Mouse (Mus musculus): ENCODE measurements around the gene Krtap19-9b. TPM values are rescaled to one million over a fixed set of nuclear protein-coding genes. Genes with fewer than 3 reads are reported as not detected.

Krtap19-9b gene
- polyA plus RNA-seq (2016; fragmentation: Nextera tagmentation; extraction: Ambion mirVana), result not detected in 2 replicates

DNA sequence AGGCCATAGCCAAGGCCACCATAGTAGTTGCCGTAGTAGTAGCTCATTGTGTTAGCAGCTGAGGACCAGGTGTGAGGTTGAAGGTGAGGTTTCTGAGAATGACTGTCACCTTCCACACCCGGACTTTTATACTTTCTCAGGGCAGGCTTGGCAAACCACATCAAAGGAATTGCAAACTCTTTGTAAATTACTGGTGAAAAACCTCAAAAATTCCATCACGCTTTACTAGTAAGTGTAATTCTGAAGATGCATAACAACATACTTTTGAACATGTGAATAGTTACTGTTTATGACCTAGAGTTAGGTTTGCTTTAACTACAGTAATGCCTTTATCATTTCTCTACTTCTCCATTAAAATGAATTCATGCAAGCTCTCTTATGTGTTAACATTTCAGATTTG, at the start of gene Krtap19-9b:
TSS of gene Krtap19-9b (minus strand) at position 101 of the 400 bp plus-strand sequence.
- no peak within 1 kb of the TSS for H3K27ac ChIP-seq
- WGBS (ENCODE audit: insufficient replicate concordance), result 71% methylated on average over 3 of the region's 3 CpGs
- no peak within 1 kb of the TSS for H3K9ac ChIP-seq
- H3K4me3 ChIP-seq, result no peak within 1 kb of the TSS
- no peaks in the 10 kb centered on the region for H3K9me3 ChIP-seq (replicated peaks)
- H3K4me1 ChIP-seq, result no peaks in the 10 kb centered on the region
- H3K27me3 ChIP-seq (replicated peaks), result no peaks in the 10 kb centered on the region
- no peaks in the 10 kb centered on the region for H3K36me3 ChIP-seq
- H3K4me2 ChIP-seq, result no peak within 1 kb of the TSS
- no peak for ATAC-seq

DNA sequence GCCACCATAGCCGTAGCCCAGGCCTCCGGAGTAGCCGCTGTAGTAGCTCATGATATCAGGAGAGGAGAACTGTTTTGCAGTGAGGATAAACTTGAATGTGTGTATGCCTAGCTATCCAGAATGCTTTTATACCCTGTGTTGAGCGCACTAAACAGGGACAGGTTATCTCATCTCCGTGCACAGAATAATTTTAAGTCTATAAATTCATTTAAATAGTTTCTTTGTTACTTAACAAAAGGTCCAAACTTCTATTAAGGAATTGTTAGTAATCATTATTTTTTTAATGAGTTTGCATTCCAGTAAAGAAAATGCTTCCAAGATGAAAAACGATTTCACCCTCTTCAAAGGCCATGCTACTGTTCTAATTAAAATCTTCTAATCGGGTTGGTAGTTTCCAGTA, 30.7 kb upstream of the Krtap19-9b start, which contains the start of gene Krtap16-3:
TSS of gene Krtap16-3 (minus strand) at position 101 of the 400 bp plus-strand sequence.
- no peak for ATAC-seq
- 73% methylated on average over 7 of the region's 7 CpGs for WGBS (ENCODE audit: insufficient replicate concordance)
- Histone ChIP-seq H3K36me3 (no peaks in the 10 kb centered on the region), H3K4me3 (no peak within 1 kb of the TSS), H3K9ac (no peak within 1 kb of the TSS), H3K27me3 (replicated peaks) (no peaks in the 10 kb centered on the region), H3K9me3 (replicated peaks) (0 out of 2 replicates have a peak, but pooled peaks cover 4% of the 10 kb centered on the region), H3K4me2 (no peak within 1 kb of the TSS), H3K4me1 (no peaks in the 10 kb centered on the region), H3K27ac (no peak within 1 kb of the TSS)

DNA sequence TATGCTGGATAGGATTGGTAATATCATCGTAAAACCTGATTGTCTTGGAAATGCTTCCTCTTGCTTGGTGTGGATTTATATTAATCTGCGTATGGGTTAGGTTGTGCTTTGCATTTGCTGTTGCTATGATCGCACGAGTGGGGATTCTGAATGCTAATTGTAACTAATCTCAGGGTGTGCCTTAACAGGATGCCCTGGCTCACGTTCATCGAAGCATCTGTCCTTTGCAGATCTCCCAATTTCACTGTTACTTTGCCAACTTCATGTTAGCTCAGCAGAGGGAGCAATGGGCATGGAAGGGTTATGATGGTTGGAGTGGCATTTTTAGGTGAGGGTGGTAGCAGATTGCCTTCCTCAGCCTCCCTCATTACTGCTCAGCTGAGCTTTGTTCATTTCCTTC, 9.0 kb upstream of the Krtap19-9b start:
- Histone ChIP-seq H3K36me3 (no peaks in the 10 kb centered on the region), H3K27me3 (replicated peaks) (no peaks in the 10 kb centered on the region), H3K27ac (no peak overlapping the region), H3K4me2 (no peak overlapping the region), H3K4me1 (no peaks in the 10 kb centered on the region), H3K4me3 (no peak overlapping the region), H3K9ac (no peak overlapping the region), H3K9me3 (replicated peaks) (no peaks in the 10 kb centered on the region)
- 78% methylated on average over 6 of the region's 6 CpGs for WGBS (ENCODE audit: insufficient replicate concordance)
- no peak for ATAC-seq

DNA sequence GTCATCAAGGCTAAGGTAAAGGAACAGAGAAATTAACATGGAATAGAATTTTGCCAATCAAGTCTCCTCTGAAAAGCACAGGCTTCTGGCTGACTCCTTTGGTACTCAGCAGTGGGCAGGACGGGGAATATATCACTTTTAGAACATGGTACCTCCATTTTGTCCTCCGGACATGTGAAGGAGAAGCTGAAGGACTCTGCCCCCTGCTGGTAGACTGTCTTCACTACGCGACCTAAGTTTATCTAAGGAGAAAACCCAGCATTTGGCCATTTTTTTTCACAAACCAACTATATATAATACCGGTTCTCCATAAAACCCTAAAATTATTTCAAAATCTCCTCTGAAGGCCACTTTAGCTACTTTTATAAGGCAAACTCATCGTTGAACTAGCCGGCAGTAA, 6.2 kb upstream of the Krtap19-9b start:
- ATAC-seq, result no peak
- H3K27me3 ChIP-seq (replicated peaks), result no peaks in the 10 kb centered on the region
- H3K4me1 ChIP-seq, result no peaks in the 10 kb centered on the region
- 57% methylated on average over 7 of the region's 7 CpGs for WGBS (ENCODE audit: insufficient replicate concordance)
- H3K4me2 ChIP-seq, result no peak overlapping the region
- H3K36me3 ChIP-seq, result no peaks in the 10 kb centered on the region
- no peak overlapping the region for H3K27ac ChIP-seq
- no peaks in the 10 kb centered on the region for H3K9me3 ChIP-seq (replicated peaks)
- no peak overlapping the region for H3K9ac ChIP-seq
- no peak overlapping the region for H3K4me3 ChIP-seq

DNA sequence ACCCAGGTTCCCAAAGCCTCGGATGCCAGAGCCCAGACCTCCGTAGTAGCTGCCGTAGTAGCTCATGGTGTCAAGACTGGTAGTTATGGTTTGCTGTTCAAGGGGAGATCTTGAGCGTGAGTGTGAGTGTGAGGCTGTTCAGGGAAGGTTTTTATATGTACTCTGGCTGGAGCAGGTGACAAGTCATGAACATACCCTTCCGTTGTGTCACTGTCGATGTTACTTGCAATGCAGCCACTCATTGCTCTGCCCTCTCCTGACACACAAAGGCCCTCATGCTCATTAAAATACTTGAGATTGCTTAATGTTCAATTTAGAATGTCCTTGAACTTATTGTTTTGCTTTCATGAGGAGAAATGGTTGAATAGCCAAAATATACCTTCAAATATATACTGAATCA, 35.7 kb downstream of the Krtap19-9b start, which contains the start of gene Krtap19-5:
TSS of gene Krtap19-5 (minus strand) at position 101 of the 400 bp plus-strand sequence.
- Histone ChIP-seq H3K4me2 (no peak within 1 kb of the TSS), H3K4me1 (no peaks in the 10 kb centered on the region), H3K27ac (no peak within 1 kb of the TSS), H3K9ac (no peak within 1 kb of the TSS), H3K9me3 (replicated peaks) (no peaks in the 10 kb centered on the region), H3K4me3 (no peak within 1 kb of the TSS), H3K27me3 (replicated peaks) (no peaks in the 10 kb centered on the region), H3K36me3 (no peaks in the 10 kb centered on the region)
- ATAC-seq, result no peak
- WGBS (ENCODE audit: insufficient replicate concordance), result 76% methylated on average over 6 of the region's 6 CpGs

DNA sequence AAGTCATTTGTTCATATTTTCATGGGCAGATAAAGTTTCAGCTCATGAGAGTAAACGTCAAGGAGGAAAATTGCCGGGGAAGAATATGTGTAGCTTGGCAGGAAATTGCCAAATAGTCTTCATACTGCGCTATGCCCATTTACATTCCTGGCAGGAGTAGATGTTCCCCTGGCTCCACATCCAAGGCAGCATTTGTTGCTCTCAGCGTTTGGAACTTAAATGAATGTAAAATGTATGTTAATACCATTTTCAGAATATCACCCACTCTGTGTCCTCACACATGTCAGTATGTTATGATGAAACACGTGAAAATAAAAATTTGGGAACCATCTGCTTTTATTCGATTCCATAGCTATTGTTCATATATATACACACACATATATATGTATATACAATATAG, 45.2 kb downstream of the Krtap19-9b start:
- Histone ChIP-seq H3K9me3 (replicated peaks) (no peaks in the 10 kb centered on the region), H3K9ac (no peak overlapping the region), H3K4me2 (no peak overlapping the region), H3K27me3 (replicated peaks) (no peaks in the 10 kb centered on the region), H3K27ac (no peak overlapping the region), H3K36me3 (no peaks in the 10 kb centered on the region), H3K4me1 (no peaks in the 10 kb centered on the region), H3K4me3 (no peak overlapping the region)
- no peak for ATAC-seq
- WGBS (ENCODE audit: insufficient replicate concordance), result 69% methylated on average over 6 of the region's 6 CpGs

DNA sequence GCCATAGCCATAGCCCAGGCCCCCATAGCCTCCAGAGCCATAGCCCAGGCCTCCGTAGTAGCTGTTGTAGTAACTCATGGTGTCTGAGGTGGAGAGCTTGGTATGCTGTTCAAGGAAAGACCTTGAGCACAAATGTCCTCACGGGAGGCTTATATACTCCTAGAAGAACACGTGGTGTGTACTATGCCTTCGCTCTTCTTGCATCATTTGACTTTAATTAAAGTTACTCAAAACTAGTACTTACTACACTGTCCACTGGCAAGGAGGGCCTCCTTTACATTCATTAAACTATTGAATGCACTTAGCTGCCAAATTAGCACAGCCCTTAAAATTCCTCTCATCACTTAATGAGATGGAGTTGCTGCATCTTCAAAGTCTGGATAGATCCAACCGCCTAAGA, 47.1 kb downstream of the Krtap19-9b start, which contains the start of gene Krtap19-4:
TSS of gene Krtap19-4 (minus strand) at position 101 of the 400 bp plus-strand sequence.
- Histone ChIP-seq H3K27ac (no peak within 1 kb of the TSS), H3K27me3 (replicated peaks) (no peaks in the 10 kb centered on the region), H3K9me3 (replicated peaks) (no peaks in the 10 kb centered on the region), H3K4me2 (no peak within 1 kb of the TSS), H3K4me3 (no peak within 1 kb of the TSS), H3K9ac (no peak within 1 kb of the TSS), H3K4me1 (no peaks in the 10 kb centered on the region), H3K36me3 (no peaks in the 10 kb centered on the region)
- WGBS (ENCODE audit: insufficient replicate concordance), result 66% methylated on average over 5 of the region's 5 CpGs
- ATAC-seq, result no peak

Other genes with a start within 250 kb of the Krtap19-9b start
- not detected in 2 replicates for gene 2310061N02Rik, start 224.3 kb downstream of the Krtap19-9b start, polyA plus RNA-seq (2016; fragmentation: Nextera tagmentation; extraction: Ambion mirVana)
- gene Krtap13-1, start 203.4 kb downstream of the Krtap19-9b start, polyA plus RNA-seq (2016; fragmentation: Nextera tagmentation; extraction: Ambion mirVana), result not detected in 2 replicates
- gene Krtap13, start 180.6 kb downstream of the Krtap19-9b start, polyA plus RNA-seq (2016; fragmentation: Nextera tagmentation; extraction: Ambion mirVana), result not detected in 2 replicates
- gene 2310034C09Rik, start 173.4 kb downstream of the Krtap19-9b start, polyA plus RNA-seq (2016; fragmentation: Nextera tagmentation; extraction: Ambion mirVana), result not detected in 2 replicates
- not detected in 2 replicates for gene 2310057N15Rik, start 158.1 kb downstream of the Krtap19-9b start, polyA plus RNA-seq (2016; fragmentation: Nextera tagmentation; extraction: Ambion mirVana)
- gene Gm5965, start 154.4 kb downstream of the Krtap19-9b start, polyA plus RNA-seq (2016; fragmentation: Nextera tagmentation; extraction: Ambion mirVana), result not detected in 2 replicates
- gene Gm20741, start 120.0 kb downstream of the Krtap19-9b start, polyA plus RNA-seq (2016; fragmentation: Nextera tagmentation; extraction: Ambion mirVana), result not detected in 2 replicates
- not detected in 2 replicates for gene Krtap15, start 112.0 kb downstream of the Krtap19-9b start, polyA plus RNA-seq (2016; fragmentation: Nextera tagmentation; extraction: Ambion mirVana)
- gene Krtap14, start 106.1 kb downstream of the Krtap19-9b start, polyA plus RNA-seq (2016; fragmentation: Nextera tagmentation; extraction: Ambion mirVana), result not detected in 2 replicates
- gene Krtap19-1, start 62.9 kb downstream of the Krtap19-9b start, polyA plus RNA-seq (2016; fragmentation: Nextera tagmentation; extraction: Ambion mirVana), result not detected in 2 replicates
- not detected in 2 replicates for gene Krtap19-2, start 58.0 kb downstream of the Krtap19-9b start, polyA plus RNA-seq (2016; fragmentation: Nextera tagmentation; extraction: Ambion mirVana)
- not detected in 2 replicates for gene Krtap19-3, start 54.2 kb downstream of the Krtap19-9b start, polyA plus RNA-seq (2016; fragmentation: Nextera tagmentation; extraction: Ambion mirVana)
- not detected in 2 replicates for gene Krtap19-4, start 47.2 kb downstream of the Krtap19-9b start, polyA plus RNA-seq (2016; fragmentation: Nextera tagmentation; extraction: Ambion mirVana)
- not detected in 2 replicates for gene Krtap19-5, start 35.8 kb downstream of the Krtap19-9b start, polyA plus RNA-seq (2016; fragmentation: Nextera tagmentation; extraction: Ambion mirVana)
- not detected in 2 replicates for gene Krtap16-3, start 30.6 kb upstream of the Krtap19-9b start, polyA plus RNA-seq (2016; fragmentation: Nextera tagmentation; extraction: Ambion mirVana)
- not detected in 2 replicates for gene Krtap22-2, start 78.5 kb upstream of the Krtap19-9b start, polyA plus RNA-seq (2016; fragmentation: Nextera tagmentation; extraction: Ambion mirVana)
- not detected in 2 replicates for gene Gm10229, start 83.0 kb upstream of the Krtap19-9b start, polyA plus RNA-seq (2016; fragmentation: Nextera tagmentation; extraction: Ambion mirVana)
- gene Krtap6-1, start 99.4 kb upstream of the Krtap19-9b start, polyA plus RNA-seq (2016; fragmentation: Nextera tagmentation; extraction: Ambion mirVana), result not detected in 2 replicates
- not detected in 2 replicates for gene Gm10228, start 109.2 kb upstream of the Krtap19-9b start, polyA plus RNA-seq (2016; fragmentation: Nextera tagmentation; extraction: Ambion mirVana)
- not detected in 2 replicates for gene Krtap6-5, start 115.6 kb upstream of the Krtap19-9b start, polyA plus RNA-seq (2016; fragmentation: Nextera tagmentation; extraction: Ambion mirVana)
- gene 1110025L11Rik, start 131.7 kb upstream of the Krtap19-9b start, polyA plus RNA-seq (2016; fragmentation: Nextera tagmentation; extraction: Ambion mirVana), result not detected in 2 replicates
- not detected in 2 replicates for gene Krtap6-3, start 151.8 kb upstream of the Krtap19-9b start, polyA plus RNA-seq (2016; fragmentation: Nextera tagmentation; extraction: Ambion mirVana)
- not detected in 2 replicates for gene Gm6358, start 208.6 kb upstream of the Krtap19-9b start, polyA plus RNA-seq (2016; fragmentation: Nextera tagmentation; extraction: Ambion mirVana)
- not detected in 2 replicates for gene Gm10061, start 218.8 kb upstream of the Krtap19-9b start, polyA plus RNA-seq (2016; fragmentation: Nextera tagmentation; extraction: Ambion mirVana)
- not detected in 2 replicates for gene Gm9789, start 225.7 kb upstream of the Krtap19-9b start, polyA plus RNA-seq (2016; fragmentation: Nextera tagmentation; extraction: Ambion mirVana)
- gene Gm7735, start 237.2 kb upstream of the Krtap19-9b start, polyA plus RNA-seq (2016; fragmentation: Nextera tagmentation; extraction: Ambion mirVana), result not detected in 2 replicates
- gene 1110057P08Rik, start 242.5 kb upstream of the Krtap19-9b start, polyA plus RNA-seq (2016; fragmentation: Nextera tagmentation; extraction: Ambion mirVana), result not detected in 2 replicates